Mouse (Mus musculus): ENCODE measurements around the gene Slc38a7.

DNA sequence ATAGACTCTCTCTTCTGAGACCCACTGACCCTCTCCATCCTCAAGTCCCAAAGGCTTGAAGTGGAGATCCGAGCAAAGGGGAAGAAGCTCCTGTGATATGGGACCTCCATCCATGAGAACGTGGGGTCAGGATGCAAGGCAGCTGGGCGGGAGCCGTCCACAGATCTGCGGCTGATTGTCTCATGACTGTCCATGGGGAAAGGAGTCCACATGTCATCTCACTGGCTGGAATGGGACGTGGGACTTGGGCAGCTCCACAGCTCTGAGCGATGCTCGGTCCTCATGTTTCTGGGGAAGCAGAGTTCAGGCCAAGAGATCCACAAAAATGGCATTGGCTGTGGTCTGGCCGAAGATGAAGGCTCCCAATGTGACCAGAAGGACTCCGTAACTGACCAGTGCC is 16.1 kb downstream of the Slc38a7 start:
- TF ChIP-seq FLI1 (IDR thresholded peaks at IDR 0.05; ENCODE audit: low read length) = no peak
- no peak for TF ChIP-seq GATA1 (IDR thresholded peaks at IDR 0.05; ENCODE audit: borderline replicate concordance, low read length)
